Mouse (Mus musculus) lung, adult 2 months (tissue): ENCODE results near the gene Gm609.

Source experiments
- CTCF ChIP-seq: fragments of 200-500 bp; IDR thresholded peaks from 2 replicates; pipeline ENCODE4 v1.5.1; 2011; ENCODE audit warnings: mild to moderate bottlenecking, low read length, control low read depth; ENCODE audit not compliant: insufficient read depth
- POLR2A ChIP-seq: fragments of 200-500 bp; IDR thresholded peaks from 2 replicates; pipeline ENCODE4 v1.6.1; 2011; ENCODE audit warnings: low read depth, mild to moderate bottlenecking, control low read depth, low read length, borderline replicate concordance; ENCODE audit errors: extremely low read depth

GRCm38 (mm10) chr16:45366111-45366510, 126.7 kb downstream of the Gm609 start:
- TF ChIP-seq POLR2A: no peak
- no peak for TF ChIP-seq CTCF
